Mouse (Mus musculus): ENCODE results near the gene Sp2.

DNA sequence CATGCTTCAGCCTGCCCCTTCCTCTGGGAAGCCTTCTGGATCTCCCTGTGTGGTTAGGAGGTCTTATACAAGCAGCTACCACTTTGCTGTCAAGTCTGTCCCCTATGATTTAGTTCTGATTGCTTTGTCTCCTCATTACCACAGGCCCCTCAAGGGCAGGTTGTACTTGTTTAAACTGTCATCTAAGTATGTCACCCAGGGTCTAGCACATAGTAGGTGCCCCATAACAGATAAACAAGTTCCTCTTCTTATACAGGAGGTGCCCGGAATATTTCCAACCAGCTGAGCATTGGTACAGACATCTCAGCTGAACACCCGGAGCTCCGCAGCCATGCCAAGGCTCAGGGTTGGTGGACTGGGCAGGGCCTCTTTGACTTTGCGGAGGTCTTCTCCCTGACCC lies 49.7 kb upstream of the Sp2 start:
- TF ChIP-seq CTCF (IDR thresholded peaks at IDR 0.05; ENCODE audit: insufficient read depth, low read length): no peak
- TF ChIP-seq POLR2A (IDR thresholded peaks at IDR 0.05; ENCODE audit: borderline replicate concordance, extremely low read depth, low read depth, low read length): no peak
